Mouse (Mus musculus) neural tube, embryonic 10.5 days (tissue): ENCODE measurements around the gene Git1.
"Not testable (repeated sequence)": the region's sequence is repeated elsewhere in the genome, so short reads cannot be mapped to it uniquely, and the experiment has no call there.

Experiments
- DNase-seq: peaks from one replicate; pipeline ENCODE4 v3.0.0-alpha.2; 2017; ENCODE audit warnings: low spot score; ENCODE audit errors: extremely low spot score

The Git1 gene

DNA sequence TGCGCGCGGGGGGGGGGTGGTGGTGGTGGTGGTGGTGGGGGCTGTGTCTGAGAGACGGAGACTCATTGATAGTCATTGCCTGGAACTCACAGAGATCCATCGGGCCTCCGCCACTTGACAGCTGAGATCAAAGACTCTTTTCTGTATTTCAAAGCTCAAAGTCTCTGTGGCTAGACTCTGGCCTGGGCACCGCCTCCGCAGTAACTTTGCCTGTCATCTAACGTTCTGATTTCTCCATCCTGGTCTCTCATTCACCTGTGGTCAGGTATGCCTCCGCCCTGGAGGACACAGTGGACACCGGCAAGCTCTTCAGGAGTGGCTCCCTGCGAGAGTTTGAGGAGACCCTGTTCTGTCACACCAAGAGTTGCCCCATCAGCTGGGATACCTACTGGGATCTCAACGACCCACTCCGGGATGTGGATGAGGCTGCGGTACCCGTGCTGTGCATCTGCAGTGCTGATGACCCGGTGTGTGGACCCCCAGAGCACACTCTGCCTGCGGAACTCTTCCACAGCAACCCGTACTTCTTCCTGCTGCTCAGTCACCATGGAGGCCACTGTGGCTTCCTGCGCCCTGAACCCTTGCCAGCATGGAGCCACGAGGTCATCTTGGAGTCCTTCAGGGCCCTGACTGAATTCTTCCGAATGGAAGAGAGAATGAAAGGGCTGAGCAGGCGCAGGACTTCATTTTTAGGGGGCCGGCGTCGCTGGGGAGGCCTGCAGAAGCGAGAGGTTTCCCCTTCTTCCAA lies 24.9 kb downstream of the Git1 start:
- no peak for DNase-seq

GRCm38 (mm10) chr11:77519043-77519442 lies 25.7 kb downstream of the Git1 start, which contains the start of gene Gm10392:
Gene Gm10392 (minus strand): TSS chr11:77519198.
- no peak for DNase-seq

DNA sequence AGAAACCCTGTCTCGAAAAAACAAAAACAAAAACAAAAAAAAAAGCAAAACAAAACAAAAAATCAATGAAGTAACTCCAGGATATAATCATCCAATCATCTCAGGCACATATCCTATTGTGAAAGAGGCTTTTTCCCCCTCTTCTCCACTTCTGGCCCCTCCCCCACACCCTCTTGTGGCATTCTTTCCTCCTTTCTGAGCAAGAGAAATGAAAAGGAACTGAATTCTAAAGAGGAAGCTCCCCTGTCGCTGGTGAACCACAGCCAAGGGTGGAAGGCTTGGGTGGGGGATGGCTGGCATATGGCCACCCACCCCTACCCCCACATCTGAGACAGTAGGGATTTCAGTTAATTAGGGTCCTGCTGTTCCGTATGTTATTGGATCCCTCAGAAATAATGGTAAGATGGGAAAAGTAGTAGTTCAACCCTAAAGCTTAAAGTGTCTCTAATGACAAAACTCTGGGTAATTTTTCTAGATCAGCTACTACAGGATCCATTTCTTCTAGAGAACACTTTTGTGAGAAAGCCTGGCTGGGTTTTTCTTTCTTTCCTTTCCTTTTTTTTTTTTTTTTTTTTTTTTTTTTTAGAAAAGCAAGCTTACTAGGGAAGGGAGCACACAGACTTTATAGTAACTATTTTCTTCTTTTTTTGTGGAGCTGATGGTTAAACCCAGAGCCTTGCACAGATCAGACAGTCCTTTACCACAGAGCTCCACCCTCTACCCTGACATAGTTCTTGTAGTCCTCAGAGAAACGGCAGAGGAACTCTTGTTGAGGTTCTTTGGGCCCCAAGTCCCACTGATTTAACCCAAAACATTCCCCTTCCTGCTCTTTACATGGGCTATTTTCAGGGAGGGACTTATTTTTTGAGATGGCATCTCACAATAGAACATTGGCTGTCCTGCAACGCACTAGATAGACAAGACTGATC lies 27.5 kb downstream of the Git1 start:
- no peak for DNase-seq

- DNase-seq, result no peak
Measured at GRCm38 (mm10) chr11:77525804-77526486, 32.6 kb downstream of the Git1 start.

GRCm38 (mm10) chr11:77528420-77528819 lies 35.1 kb downstream of the Git1 start:
- DNase-seq, result not testable (repeated sequence)

- DNase-seq, result no peak
Measured at GRCm38 (mm10) chr11:77529644-77530043, 36.3 kb downstream of the Git1 start.

- no peak for DNase-seq
Measured at GRCm38 (mm10) chr11:77530862-77531261, 37.5 kb downstream of the Git1 start.

DNA sequence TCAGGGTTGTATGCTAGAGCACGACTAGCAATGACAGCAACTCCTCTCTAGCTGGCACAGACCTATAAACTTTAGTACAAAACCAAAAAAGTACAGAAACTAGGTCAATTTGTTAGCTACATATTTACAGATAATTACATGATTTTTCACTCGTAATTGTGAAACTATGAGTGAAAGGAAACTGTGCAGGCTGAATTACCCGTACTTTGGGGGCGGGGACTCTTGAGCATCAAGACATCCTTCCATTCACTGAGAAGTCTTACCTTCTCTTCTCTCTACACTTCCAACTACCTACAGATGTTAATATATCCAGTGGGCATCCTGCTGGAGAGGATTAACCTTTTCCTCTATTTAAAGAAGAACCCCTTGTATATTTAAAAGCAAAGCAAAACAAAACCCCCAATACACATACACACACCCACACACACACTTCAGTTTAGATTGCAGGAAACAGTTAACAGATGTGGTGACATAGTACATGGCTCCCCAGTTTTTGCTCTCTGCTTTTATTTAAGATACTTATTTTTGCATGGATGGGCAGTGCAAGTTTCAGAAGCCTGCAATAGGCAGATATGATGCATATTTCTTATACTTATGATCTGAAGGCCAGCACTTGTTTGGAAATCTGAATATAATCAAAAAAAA lies 39.0 kb downstream of the Git1 start:
- no peak for DNase-seq

DNA sequence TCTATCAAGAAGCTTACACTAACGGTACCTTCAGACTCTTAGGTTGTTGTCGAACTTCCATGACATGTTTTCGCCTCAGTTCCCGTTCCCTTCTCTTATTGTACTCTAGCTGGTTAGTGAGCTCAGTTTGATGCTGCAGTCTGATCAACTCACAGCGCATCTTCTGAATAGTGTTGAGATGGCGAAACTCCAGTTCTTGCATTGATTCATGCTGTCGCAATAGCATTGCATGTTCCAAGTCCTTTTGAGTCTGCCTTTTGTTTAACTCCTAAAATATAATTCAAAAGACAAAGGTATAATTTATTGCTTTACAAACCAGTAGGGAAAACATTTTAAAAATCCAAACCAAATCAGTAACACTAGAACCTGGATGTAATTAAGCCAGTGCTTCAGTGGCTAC lies 51.9 kb downstream of the Git1 start:
- no peak for DNase-seq
